Mouse (Mus musculus) stomach, postnatal 0 days (tissue): ENCODE measurements around the gene Trir.

ENCODE experiments used
- CTCF ChIP-seq: IDR thresholded peaks from 2 replicates; pipeline ENCODE4 v1.5.1; 2016; ENCODE audit warnings: antibody characterized with exemption, low read depth, mild to moderate bottlenecking, moderate library complexity
- EP300 ChIP-seq: optimal IDR thresholded peaks from 2 replicates; pipeline ENCODE3; 2016; ENCODE audit warnings: antibody characterized with exemption

DNA sequence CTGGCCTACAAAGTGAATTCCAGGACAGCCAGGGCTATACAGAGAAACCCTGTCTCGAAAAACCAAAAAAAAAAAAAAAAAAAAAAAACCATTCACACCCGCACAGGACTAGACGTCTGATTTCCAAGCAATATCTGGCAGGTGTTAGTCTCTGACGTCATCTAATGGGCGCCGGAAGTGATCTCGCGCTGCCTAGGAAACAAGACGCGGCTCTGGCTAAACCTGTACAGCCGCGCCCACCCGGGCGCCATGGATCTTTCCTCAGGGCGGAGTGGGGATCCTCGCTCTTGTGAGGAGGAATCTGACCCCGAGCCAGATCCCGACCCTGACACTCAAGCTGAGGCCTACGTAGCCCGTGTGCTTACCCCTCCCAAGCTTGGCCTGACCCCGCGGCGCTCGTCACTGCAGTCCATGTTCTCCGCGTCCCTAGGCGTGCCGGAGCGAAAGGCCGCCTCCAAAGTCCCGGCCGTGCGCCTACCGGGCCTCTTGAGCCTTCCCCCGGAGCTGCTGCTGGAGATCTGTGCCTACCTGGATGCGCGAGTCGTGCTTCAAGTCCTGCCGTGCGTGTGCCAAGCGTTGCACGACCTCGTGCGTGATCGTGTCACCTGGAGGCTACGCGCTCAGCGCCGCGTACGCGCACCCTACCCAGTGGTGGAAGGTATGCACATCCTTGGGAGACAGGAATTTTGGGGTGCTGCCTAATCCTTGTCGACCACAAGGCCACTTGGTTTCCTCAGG lies 33.4 kb downstream of the Trir start, which contains the start of gene Fbxw9:
- TF ChIP-seq CTCF (0 out of 2 replicates have a peak, but pooled peaks have one; percentile 20), EP300 (no peak)
